Mouse (Mus musculus) MEL (cell line): ENCODE data around the gene Gk5. TPM values are rescaled to one million over a fixed set of nuclear protein-coding genes. Genes with fewer than 3 reads are reported as not detected.
A peak's percentile ranks its signal among the peaks of the same experiment; 100 is the strongest.

Experiments used
- DNase-seq: peaks from one replicate; pipeline ENCODE4 v3.0.0; 2011; ENCODE audit warnings: low read depth, low spot score
- H3K27ac ChIP-seq: 2 replicates; pipeline ENCODE4 v1.5.1; 2012; ENCODE audit warnings: low read depth, mild to moderate bottlenecking, control low read depth, low read length, moderate library complexity; ENCODE audit not compliant: control insufficient read depth
- H3K27me3 ChIP-seq, 2 experiments: fragments of 150-350 bp in 1 of 2; sonication (generic) in 1 of 2; 2 replicates each; pipeline ENCODE4 v1.6.1; 2012; ENCODE audit warnings: low read length in 2 of 2, mild to moderate bottlenecking in 2 of 2, improper control_type of control experiment in 1 of 2, moderate library complexity in 1 of 2; ENCODE audit not compliant: insufficient read depth in 2 of 2, control insufficient read depth in 1 of 2
- H3K36me3 ChIP-seq, 2 experiments: 2 replicates each; pipeline ENCODE4 v1.6.1; 2012 to 2014; ENCODE audit warnings: low read length in 2 of 2, improper control_type of control experiment in 1 of 2, inconsistent platforms in 1 of 2, mild to moderate bottlenecking in 1 of 2; ENCODE audit not compliant: insufficient read depth in 2 of 2, control insufficient read depth in 1 of 2
- H3K4me1 ChIP-seq, 2 experiments: fragments of 150-350 bp in 1 of 2; sonication (generic) in 1 of 2; 2 replicates each; pipeline ENCODE4 v1.6.1; 2012; ENCODE audit warnings: low read length in 2 of 2, improper control_type of control experiment in 1 of 2, mild to moderate bottlenecking in 1 of 2; ENCODE audit not compliant: insufficient read depth in 2 of 2, control insufficient read depth in 1 of 2
- H3K4me3 ChIP-seq, 2 experiments: fragments of 150-350 bp in 1 of 2; sonication (generic) in 1 of 2; 2 replicates each; pipeline ENCODE4 v1.5.1; 2012; ENCODE audit warnings: low read depth in 2 of 2, low read length in 2 of 2, mild to moderate bottlenecking in 2 of 2, moderate library complexity in 2 of 2, control low read depth in 1 of 2, improper control_type of control experiment in 1 of 2; ENCODE audit not compliant: control insufficient read depth in 1 of 2, insufficient read depth in 1 of 2
- H3K79me2 ChIP-seq: 2 replicates; pipeline ENCODE4 v1.6.1; 2012; ENCODE audit warnings: mild to moderate bottlenecking, low read length, moderate library complexity; ENCODE audit not compliant: control insufficient read depth, poor library complexity, insufficient read depth
- H3K9ac ChIP-seq: 2 replicates; pipeline ENCODE4 v1.6.1; 2012; ENCODE audit warnings: low read depth, mild to moderate bottlenecking, control low read depth, low read length, moderate library complexity; ENCODE audit not compliant: control insufficient read depth, poor library complexity, severe bottlenecking
- H3K9me3 ChIP-seq: fragments of 150-350 bp; sonication (generic); replicated peaks from 2 replicates; pipeline ENCODE4 v1.6.1; 2012; ENCODE audit warnings: mild to moderate bottlenecking, low read length, improper control_type of control experiment, moderate library complexity; ENCODE audit not compliant: insufficient read depth
- BHLHE40 ChIP-seq: IDR thresholded peaks from 2 replicates; pipeline ENCODE4 v1.6.1; 2012; ENCODE audit warnings: low read depth, mild to moderate bottlenecking, inconsistent platforms, low read length, improper control_type of control experiment, borderline replicate concordance
- CHD1 ChIP-seq: IDR thresholded peaks from 2 replicates; pipeline ENCODE4 v1.6.1; 2012; ENCODE audit warnings: low read depth, mild to moderate bottlenecking, inconsistent platforms, low read length, improper control_type of control experiment
- CHD2 ChIP-seq: IDR thresholded peaks from 2 replicates; pipeline ENCODE4 v1.6.1; 2011; ENCODE audit warnings: low read length, improper control_type of control experiment
- EP300 ChIP-seq, 2 experiments: IDR thresholded peaks; 2 replicates each; pipeline ENCODE4 v1.6.1; 2011; ENCODE audit warnings: improper control_type of control experiment in 2 of 2, low read length in 2 of 2, low read depth in 1 of 2, mild to moderate bottlenecking in 1 of 2
- ETS1 ChIP-seq: IDR thresholded peaks from 2 replicates; pipeline ENCODE4 v1.6.1; 2012; ENCODE audit warnings: low read depth, mild to moderate bottlenecking, inconsistent platforms, low read length, improper control_type of control experiment, moderate library complexity
- GATA1 ChIP-seq: IDR thresholded peaks from 2 replicates; pipeline ENCODE4 v1.6.1; 2011; ENCODE audit warnings: low read depth, low read length, improper control_type of control experiment
- HCFC1 ChIP-seq: IDR thresholded peaks from 2 replicates; pipeline ENCODE4 v1.6.1; 2012; ENCODE audit warnings: low read depth, mild to moderate bottlenecking, inconsistent platforms, low read length, improper control_type of control experiment, moderate library complexity
- JUND ChIP-seq: IDR thresholded peaks from 2 replicates; pipeline ENCODE4 v1.6.1; 2011; ENCODE audit warnings: low read depth, mild to moderate bottlenecking, improper control_type of control experiment, low read length
- MAFK ChIP-seq: IDR thresholded peaks from 2 replicates; pipeline ENCODE4 v1.6.1; 2011; ENCODE audit warnings: low read depth, mild to moderate bottlenecking, low read length, improper control_type of control experiment, borderline replicate concordance
- MAZ ChIP-seq: IDR thresholded peaks from 2 replicates; pipeline ENCODE4 v1.6.1; 2012; ENCODE audit warnings: low read depth, mild to moderate bottlenecking, inconsistent platforms, low read length, improper control_type of control experiment
- MEF2A ChIP-seq: IDR thresholded peaks from 2 replicates; pipeline ENCODE4 v1.6.1; 2014; ENCODE audit warnings: low read depth, mild to moderate bottlenecking, inconsistent platforms, low read length, improper control_type of control experiment; ENCODE audit not compliant: poor library complexity, insufficient replicate concordance, severe bottlenecking; ENCODE audit errors: extremely low read depth
- MXI1 ChIP-seq: IDR thresholded peaks from 2 replicates; pipeline ENCODE4 v1.6.1; 2011; ENCODE audit warnings: mild to moderate bottlenecking, low read depth, low read length, improper control_type of control experiment
- MYB ChIP-seq: IDR thresholded peaks from 2 replicates; pipeline ENCODE4 v1.6.1; 2011; ENCODE audit warnings: mild to moderate bottlenecking, low read depth, low read length, improper control_type of control experiment
- NELFE ChIP-seq: IDR thresholded peaks from 2 replicates; pipeline ENCODE4 v1.6.1; 2011; ENCODE audit warnings: low read depth, low read length, improper control_type of control experiment
- NRF1 ChIP-seq: IDR thresholded peaks from 2 replicates; pipeline ENCODE4 v1.6.1; 2014; ENCODE audit warnings: low read depth, mild to moderate bottlenecking, inconsistent platforms, low read length, improper control_type of control experiment, moderate library complexity; ENCODE audit not compliant: poor library complexity, insufficient read depth, severe bottlenecking
- POLR2AphosphoS2 ChIP-seq: IDR thresholded peaks from 2 replicates; pipeline ENCODE4 v1.6.1; 2011; ENCODE audit warnings: low read length, improper control_type of control experiment
- RAD21 ChIP-seq: IDR thresholded peaks from 2 replicates; pipeline ENCODE4 v1.6.1; 2011; ENCODE audit warnings: mild to moderate bottlenecking, low read depth, low read length, improper control_type of control experiment
- RCOR1 ChIP-seq: IDR thresholded peaks from 2 replicates; pipeline ENCODE4 v1.6.1; 2012; ENCODE audit warnings: low read depth, mild to moderate bottlenecking, inconsistent platforms, low read length, improper control_type of control experiment
- SIN3A ChIP-seq: IDR thresholded peaks from 2 replicates; pipeline ENCODE4 v1.6.1; 2012; ENCODE audit warnings: low read length, improper control_type of control experiment, inconsistent platforms
- TAL1 ChIP-seq: IDR thresholded peaks from 2 replicates; pipeline ENCODE4 v1.6.1; 2012; ENCODE audit warnings: mild to moderate bottlenecking, inconsistent platforms, low read length, moderate library complexity, mixed read lengths
- ZMIZ1 ChIP-seq: IDR thresholded peaks from 2 replicates; pipeline ENCODE4 v1.6.1; 2012; ENCODE audit warnings: low read depth, mild to moderate bottlenecking, inconsistent platforms, low read length, improper control_type of control experiment, moderate library complexity
- ZNF384 ChIP-seq: IDR thresholded peaks from 2 replicates; pipeline ENCODE4 v1.6.1; 2012; ENCODE audit warnings: low read depth, mild to moderate bottlenecking, inconsistent platforms, low read length, improper control_type of control experiment
- polyA plus RNA-seq, 2 experiments: library from polyadenylated mRNA; stranded (reverse) in 1 of 2; unstranded in 1 of 2; fragments of >175 nt in 1 of 2; fragments of >200 nt in 1 of 2; gene quantifications; 2 replicates each; pipeline versions ENCODE4 v1.2.1 to v1.2.4; 2012; ENCODE audit warnings: low replicate concordance in 2 of 2, low read depth in 1 of 2; ENCODE audit not compliant: insufficient read length in 2 of 2, insufficient read depth in 1 of 2, missing spikeins in 1 of 2
- total RNA-seq: library from RNA; depleted of rRNA; stranded (reverse); fragments of 300-350 nt; gene quantifications from 2 replicates; pipeline ENCODE4 v1.2.3, GENCODE M21; 2012

Gene Gk5
- total and polyA plus RNA-seq, 3 experiments, result 4.0 to 6.2 TPM; not detected in 1

DNA sequence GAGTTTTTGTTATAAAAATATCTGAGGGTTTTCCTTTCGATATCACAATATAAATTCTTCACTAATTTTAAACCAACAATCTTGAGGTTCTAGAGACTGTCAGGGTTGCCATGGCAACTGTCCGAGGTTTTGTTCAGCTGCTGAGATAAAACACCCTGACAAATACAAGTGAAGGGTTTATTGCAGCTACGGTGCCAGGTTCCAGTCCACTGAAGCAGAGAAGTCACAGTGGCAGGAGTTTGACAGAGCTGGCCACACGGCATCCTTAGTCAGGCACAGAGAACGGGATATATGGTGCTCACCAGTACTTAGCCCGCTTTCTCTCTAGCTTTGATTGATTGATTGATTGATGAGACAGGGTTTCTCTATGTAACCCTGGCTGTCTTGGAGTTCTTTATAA, 23.3 kb downstream of the Gk5 start:
- Histone ChIP-seq H3K4me3 (no peak overlapping the region), H3K9ac (no peak overlapping the region), H3K27me3 (no peaks in the 10 kb centered on the region), H3K27ac (no peak overlapping the region), H3K4me1 (peaks cover 10 to 14% of the 10 kb centered on the region in 2 experiments; a peak in 2 of 4 replicates), H3K9me3 (no peaks in the 10 kb centered on the region), H3K36me3 (peaks cover 0 to 5% of the 10 kb centered on the region in 2 experiments; a peak in 2 of 4 replicates), H3K79me2 (no peaks in the 10 kb centered on the region)
- DNase-seq, result peak; percentile 49
- TF ChIP-seq JUND (no peak), NELFE (no peak), NRF1 (no peak), HCFC1 (no peak), GATA1 (no peak), MAFK (no peak), ZMIZ1 (no peak), MXI1 (no peak), SIN3A (no peak), ZNF384 (no peak), CHD1 (no peak), TAL1 (no peak), RCOR1 (no peak), MYB (no peak), BHLHE40 (no peak), MAZ (no peak), CHD2 (no peak), POLR2AphosphoS2 (no peak)

DNA sequence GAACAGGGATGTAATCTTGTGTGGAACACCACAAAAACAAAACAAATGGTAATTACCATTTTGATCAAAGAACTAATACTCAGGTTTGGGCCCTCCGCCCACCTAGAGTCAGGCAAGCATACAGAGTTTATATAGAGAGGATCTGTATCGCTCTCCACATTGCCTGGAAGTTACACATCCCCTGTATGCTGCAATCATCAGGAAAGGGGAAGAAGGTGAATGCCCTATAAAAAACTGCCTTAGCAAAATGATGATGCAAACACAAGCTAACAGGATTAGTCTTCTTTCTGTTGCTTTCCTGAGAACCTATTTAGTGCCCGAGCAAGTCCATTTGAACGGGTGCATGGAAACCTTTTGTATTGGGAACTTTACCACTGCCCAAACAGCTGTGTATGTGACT, 24.5 kb downstream of the Gk5 start:
- Histone ChIP-seq H3K4me1 (peaks cover 10 to 14% of the 10 kb centered on the region in 2 experiments; a peak in 2 of 4 replicates), H3K27me3 (no peaks in the 10 kb centered on the region), H3K36me3 (peaks cover 0 to 5% of the 10 kb centered on the region in 2 experiments; a peak in 2 of 4 replicates), H3K9me3 (no peaks in the 10 kb centered on the region), H3K9ac (no peak overlapping the region), H3K79me2 (no peaks in the 10 kb centered on the region), H3K27ac (peak overlapping the region; percentile 59; the same call in 1 of the 2 replicates), H3K4me3 (no peak overlapping the region)
- TF ChIP-seq RAD21, result no peak
- TF ChIP-seq MXI1, result peak; percentile 19; the same call in 1 of the 2 replicates
- peak in 1 of 2 experiments; percentile 72; a peak in 1 of 4 replicates for TF ChIP-seq EP300 (IDR thresholded peaks at IDR 0.05; ENCODE audit: low read depth in 1 of 2, low read length in 2 of 2)
- no peak for TF ChIP-seq NRF1
- peak; percentile 19; the same call in 1 of the 2 replicates for TF ChIP-seq MEF2A
- TF ChIP-seq ETS1, result peak; percentile 43; the same call in 1 of the 2 replicates
- TF ChIP-seq SIN3A, result peak; percentile 24; the same call in 1 of the 2 replicates
- peak; percentile 61 for DNase-seq
